Mouse (Mus musculus) spleen, postnatal 4 days (tissue): ENCODE measurements around the gene Zfp473.
A peak's percentile ranks its signal among the peaks of the same experiment; 100 is the strongest.
"Not testable (repeated sequence)": the region's sequence is repeated elsewhere in the genome, so short reads cannot be mapped to it uniquely, and the experiment has no call there.

ENCODE experiments used
- DNase-seq, 2 experiments: peaks; one replicate each; pipeline ENCODE4 v3.0.0; 2022; ENCODE audit warnings: low spot score in 2 of 2

Gene Zfp473

DNA sequence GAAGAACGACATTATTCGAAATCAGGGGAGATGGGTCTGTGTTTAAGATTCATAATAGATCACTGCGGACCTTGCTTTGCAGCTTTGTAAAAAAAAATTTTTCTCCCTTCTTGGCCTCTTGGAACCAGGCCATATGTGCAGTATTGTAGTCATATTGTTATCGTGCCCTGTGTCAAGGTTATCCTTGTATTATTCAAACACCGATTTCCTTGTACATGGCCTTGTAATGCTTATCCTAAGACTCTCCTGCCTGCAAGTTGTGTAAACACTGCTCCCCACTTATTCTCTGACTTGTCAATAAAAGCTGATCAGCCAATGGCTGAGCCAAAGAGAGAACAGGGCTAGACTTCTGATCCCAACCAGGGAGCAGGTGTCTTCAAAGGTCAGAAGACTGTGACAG lies 28.8 kb downstream of the Zfp473 start:
- no peak for DNase-seq

DNA sequence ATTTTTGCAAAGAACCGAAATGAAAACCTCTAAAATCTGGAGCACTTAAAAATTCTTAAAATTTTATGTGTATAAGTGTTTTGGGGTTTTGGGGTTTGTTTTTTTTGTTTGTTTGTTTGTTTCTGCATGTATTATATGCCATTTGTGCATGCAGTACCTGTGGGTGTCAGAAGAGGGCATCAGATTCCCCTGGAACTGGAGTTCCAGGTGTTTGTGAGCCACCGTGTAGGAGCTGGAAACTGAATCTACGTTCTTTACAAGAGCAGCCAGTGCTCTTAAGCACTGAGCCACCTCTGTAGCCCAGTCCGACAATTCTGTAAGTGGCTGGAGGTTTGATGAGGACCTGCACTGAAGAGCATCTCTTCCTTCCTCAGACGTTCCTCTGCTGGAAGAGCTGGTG lies 41.0 kb downstream of the Zfp473 start:
- no peak for DNase-seq

DNA sequence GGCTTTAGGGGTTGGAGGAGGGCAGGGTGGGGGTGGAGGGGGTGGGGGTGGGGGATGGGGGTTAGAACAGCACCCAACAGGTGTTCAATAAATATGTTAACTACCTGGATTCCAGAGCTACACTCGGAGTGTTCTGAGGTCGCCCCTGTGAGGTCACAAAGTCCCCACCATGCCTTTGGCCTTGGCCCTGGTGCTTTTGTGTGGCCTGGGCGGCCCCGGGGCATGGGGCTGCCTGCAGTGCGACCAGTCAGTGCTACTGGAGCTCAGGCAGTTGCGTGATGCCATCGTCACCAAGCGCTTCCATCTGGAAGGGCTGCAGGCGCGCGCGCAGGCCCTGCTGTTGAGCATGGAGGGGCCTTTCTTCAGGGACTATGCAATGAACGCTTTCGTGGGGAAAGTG lies 42.3 kb downstream of the Zfp473 start, which contains the start of gene Izumo2:
TSS of gene Izumo2 (plus strand) at position 169 of the 400 bp plus-strand sequence.
- no peak for DNase-seq

DNA sequence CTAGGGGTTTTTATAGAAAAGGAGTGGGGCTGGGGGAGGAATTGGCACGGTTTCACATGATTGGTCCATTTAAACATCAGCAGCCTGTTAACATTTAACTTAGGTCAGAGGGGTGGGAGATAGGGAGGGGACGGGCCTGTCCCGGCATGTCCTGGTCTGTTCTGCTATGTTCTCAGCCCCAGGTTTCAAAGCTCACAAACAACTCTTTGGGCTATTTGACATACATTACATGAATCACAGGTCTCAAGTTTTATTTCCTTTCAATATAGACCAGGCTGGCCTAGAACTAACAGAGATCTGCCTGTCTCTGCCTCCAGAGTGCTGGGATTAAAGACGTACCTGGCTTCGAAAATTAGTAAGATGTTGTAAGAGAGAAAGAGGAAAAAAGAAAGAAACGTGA lies 42.8 kb downstream of the Zfp473 start:
- not testable (repeated sequence) for DNase-seq

DNA sequence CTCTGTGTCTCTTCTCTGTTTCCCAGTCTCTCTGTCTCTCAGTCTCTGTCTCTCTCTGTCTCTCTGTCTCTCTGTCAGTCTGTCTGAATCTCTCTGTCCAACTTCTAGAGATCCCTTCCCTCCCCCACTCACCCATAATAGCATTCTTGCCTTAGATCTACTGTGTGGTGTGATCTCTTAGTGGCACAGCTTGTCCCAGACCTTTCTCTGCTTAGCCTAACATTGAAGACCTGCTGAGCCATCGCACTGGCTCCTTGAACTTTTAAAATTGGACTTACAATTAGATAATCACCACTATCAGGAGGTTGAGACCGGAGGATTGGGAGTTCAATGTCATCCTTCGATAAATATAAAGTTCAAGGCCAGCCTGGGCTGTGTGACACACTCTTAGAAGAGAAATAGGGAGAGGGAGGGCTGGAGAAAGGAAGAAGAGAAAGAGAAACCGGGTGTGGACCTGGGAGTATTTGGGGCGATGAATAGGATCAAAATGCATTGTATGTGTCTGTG lies 43.6 kb downstream of the Zfp473 start:
- no peak for DNase-seq

DNA sequence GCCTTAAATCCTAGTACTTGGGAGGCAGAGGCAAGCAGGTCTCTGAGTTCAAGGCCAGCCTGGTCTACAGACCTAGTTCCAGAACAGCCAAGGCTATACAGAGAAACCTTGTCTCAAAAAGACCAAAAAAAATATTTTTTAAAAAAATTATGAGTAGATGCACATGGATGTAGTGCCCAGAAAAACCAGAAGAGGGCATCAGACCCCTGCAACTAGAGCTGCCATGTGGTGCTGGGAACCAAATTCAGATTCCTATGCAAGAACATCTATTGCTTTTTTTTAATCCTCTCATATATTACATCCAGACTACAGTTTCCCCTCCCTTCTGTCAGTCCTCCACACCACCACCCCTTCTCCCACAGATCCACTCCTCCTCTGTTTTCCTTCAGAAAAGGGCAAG lies 44.5 kb downstream of the Zfp473 start:
- DNase-seq, result no peak

DNA sequence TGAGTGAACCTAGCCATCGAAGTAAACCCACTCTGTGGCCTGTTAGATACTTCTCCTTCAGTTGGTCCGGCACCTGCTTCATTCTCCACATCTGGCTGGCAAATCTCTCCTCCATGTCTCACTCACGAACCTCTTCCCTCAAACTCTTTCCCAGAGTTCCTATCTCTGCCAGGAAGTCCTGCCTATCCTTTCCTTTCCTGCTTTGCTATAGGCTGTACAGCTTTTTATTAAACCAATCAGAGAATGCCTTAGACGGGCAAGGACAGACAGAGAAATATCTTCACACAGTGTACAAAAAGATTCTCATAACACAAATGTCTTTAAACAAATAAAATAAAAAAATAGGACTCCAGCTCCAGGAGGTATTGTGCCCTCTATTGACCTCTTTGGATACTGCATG lies 45.8 kb downstream of the Zfp473 start:
- no peak for DNase-seq

DNA sequence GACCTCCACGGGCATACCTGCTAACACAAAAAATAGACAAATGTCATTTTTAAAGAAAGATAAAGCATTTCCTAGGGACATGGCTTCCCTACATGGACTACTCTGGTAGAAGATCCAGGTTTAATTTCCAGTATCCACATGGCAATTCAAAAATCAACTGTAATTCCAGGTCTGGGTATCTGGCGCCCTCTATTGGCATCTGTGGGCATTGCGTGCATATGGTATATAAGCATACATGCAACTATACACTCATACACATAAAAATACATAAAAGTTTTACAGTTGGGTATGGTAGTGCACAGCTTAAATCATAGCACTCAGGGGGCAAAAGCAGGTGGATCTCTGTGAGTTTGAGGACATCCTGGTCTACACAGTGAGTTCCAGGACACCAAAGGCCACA lies 46.5 kb downstream of the Zfp473 start:
- DNase-seq, result peak; percentile 19 to 67

DNA sequence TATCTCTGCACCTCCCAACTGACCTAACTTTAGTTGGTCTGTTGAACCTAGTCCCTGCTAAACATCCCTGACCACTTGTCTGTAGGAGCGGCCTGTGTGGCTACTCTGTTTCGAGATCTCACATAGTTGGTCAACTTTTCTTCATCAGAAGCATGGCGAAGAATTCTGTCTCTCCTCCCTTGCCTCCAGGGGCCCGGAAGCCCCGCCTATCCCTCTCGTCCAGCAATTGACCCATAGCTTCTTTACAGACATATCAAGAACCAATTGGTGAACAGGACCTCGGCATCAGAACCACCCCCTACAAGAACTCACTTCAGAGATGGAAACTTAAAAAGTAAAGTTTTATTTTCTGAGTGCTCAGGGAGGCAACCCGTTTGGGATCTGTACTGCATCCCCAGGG lies 47.9 kb downstream of the Zfp473 start:
- no peak for DNase-seq

DNA sequence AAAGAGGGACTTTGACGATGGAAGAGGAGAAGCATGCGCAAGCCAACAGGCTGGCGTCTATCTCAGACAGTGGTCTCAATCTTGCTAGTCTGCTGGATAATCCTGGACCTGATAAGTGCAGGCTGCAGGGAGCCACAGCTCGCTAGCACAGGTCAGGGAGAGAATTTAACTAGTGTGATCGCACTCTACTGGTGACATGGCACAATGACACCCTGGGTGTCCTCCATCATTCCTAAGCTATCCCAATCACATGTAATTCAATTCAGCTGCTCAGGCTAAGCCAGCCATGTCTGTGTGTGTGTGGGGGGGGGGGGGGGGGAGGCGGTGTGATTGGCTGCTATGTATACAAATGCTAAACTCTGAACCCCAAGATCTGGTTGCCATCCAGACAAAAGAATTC lies 48.9 kb downstream of the Zfp473 start:
- no peak for DNase-seq

DNA sequence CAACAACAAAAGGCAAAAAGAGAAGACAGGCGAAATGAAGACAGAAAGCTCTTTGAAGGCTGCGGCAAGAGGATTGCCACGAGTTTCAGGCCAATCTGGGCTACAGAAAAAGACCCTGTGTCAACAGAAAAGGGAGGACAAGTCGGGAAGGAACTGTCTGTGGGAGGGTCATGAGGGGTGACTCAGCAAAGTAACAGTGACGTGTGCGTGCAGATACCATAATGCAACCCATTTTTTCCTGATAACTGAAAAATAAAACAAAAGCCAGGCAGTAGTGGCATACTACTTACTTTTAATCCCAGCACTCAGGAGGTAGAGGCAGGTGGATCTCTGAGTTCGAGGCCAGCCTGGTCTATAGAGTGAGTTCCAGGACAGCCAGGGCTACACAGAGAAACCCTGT lies 52.9 kb downstream of the Zfp473 start:
- no peak for DNase-seq

DNA sequence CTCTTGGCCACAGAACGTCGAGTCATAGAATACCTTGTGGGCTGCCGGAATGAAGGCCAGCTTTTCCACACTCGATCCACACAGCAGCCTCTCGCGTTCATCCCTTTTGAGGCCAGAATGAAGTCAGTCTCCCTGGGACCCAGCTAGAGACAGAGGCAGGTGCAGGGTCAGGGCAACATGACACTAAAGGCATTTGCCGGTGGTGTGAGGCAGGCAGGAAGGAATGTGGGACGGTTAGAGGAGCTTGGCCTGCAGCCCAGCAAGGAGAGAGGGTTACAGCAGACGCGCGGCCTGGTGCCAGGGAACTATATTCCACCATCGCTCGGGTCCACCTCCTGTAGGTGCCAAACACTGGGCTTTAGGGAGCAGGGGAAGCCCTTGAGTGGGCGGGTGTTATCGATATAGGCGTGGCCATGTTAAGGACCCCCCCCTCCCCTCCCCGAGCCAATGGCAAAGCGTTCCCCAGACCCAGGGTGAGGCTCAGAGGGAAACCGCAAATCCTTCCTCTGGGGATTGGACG lies 53.6 kb downstream of the Zfp473 start:
- DNase-seq, result no peak

DNA sequence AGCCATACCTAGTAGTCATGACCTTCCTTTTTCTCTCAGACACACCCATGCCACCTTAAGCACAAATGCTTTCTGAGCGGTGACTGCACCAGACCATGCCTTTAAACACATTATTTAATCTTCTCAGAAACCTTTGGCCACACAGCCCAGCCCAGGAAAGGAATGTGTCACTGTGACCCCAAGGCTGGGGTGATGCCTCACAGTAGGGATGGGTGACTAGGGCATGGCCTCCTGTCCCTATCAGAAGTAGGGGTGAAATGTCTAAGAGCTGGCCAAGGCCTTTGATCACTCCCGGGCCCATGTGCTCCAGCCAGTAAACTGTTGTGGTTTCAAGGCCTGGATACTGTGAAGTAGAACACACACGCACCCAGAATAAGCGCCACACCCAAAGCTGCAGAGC lies 55.6 kb downstream of the Zfp473 start:
- no peak for DNase-seq

DNA sequence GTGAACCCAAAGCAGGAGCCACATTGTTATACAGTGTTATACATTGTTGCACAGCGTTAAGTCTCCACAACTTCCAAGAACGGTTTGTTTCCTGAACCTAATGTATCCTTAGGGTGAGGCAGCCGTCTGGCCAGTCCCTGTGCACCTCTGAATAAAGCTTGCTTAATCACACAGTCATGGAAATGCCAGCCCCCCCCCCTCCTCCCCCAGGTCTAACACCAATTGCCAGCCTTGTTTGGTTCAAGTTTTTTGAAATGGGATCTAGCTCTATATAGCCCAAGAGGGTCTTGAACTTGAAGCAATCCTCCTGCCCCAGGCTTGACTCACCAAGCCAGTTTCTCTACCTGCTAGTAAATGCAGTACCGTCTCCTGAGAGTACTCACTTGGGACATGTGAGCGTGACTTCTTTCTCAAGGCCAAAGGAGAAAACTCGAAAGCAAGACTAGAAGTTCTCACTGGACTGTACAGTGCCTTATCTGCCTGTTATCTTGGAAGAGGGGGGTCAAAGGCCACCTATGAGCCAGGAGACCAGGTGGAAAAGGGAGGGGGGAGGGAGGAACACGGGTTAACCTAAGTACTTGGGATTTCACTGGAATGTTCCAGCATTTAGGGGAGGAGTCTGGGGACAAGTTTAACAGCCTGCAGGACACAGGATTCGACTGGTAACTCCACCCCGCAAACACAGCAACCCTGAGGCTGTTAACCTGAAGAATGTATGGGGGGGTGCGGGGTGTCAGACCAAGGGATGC lies 57.2 kb downstream of the Zfp473 start:
- no peak for DNase-seq

DNA sequence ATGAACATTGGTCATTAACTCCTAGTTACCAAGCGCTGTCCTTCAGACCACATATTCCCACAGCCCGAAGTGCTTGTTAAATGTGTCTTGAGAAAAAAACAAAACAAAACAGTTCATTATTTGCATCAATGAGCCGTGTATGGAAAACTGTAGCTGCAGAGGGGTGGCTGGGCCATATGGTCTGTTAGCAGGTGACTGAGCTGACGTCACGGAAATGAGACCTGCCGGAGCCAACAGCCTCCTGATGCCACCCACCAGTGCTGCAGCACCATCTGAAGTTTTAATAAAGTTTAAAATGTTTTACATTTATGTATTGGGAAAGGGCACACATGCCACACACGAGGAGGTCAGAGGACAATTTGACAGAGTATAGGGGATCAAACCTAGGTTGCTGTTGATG lies 61.5 kb downstream of the Zfp473 start:
- DNase-seq, result no peak

DNA sequence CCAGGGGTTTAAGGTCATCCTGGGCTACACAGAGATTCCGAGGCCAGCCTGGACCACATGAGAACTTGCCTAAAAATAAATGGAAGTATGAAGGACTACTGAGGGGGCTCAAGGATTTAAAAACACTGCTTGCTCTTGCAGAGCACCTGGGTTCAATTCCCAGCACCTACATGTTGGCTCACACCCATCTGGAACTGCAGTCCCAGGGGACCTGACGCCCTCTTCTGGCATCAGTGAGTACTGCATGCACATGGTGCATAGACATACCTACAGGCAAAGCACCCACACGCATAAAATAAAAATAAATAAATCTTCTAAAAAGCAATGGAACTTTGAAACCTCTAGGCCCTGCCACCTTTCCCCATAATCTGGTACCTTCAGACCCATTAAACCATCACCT lies 62.0 kb downstream of the Zfp473 start:
- DNase-seq, result no peak

DNA sequence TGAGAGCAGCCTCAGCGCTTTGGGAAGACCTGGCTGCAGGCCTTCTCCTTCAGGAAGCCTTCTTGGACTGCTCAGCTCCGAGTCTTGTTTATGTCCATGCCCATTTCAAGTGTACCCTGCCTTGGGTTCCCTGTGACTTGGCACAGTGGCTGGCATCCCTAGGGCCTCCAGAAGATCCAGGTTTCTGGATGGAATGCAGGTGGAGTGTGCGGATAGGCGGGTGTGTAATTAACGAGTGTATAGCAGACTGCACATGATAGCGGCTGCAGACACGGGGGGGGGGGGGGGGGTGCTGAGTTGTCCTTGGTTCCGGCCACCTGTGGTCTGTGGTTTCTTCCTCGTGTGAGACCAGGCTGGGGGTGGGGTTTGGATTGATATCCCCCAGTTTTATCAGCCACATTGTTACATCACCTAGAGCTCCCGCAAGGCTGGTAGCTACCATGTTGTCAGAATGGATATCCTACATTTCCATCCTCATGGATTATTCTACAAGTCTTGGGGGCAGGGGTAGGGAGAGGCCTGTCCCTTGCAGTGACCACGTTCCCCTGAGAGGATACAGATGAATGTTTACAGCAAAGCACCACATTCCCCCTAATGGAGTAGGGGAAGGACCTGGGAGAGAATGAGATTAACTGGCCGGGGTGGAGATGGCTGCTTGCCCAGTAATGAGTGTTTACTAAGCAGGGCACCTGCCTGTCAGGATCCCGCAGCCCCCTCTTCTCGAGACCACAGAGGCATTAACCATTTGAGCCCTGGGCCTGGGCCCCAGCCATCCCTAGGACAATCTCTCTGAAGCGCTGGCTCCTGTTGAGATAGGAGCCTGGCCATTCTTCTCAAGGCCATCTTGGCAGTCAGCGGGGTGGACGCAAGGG lies 65.1 kb downstream of the Zfp473 start:
- DNase-seq, result no peak

DNA sequence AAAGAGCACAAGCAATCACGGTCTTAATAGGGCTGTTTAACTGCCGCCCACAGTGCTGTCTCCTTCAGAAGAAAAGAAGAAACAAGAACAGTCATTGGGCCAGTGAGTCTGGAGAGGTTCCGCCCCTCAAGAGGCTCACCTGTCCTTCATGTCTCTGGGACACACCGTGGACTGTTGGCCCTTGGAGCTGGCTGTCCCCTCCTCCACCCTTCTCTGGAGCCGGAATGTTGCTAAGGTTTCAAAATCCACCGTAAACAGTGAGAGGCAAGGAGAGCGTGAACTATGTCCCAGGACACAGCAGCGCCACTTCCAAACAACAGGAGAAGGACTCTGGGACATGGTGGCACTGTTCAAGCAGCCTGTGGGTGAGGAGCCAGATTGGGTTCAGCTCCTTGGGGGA lies 67.2 kb downstream of the Zfp473 start:
- no peak for DNase-seq
